Mouse (Mus musculus) frontal cortex, adult 2 months (tissue): ENCODE results near the gene D630039A03Rik. TPM values are rescaled to one million over a fixed set of nuclear protein-coding genes. Genes with fewer than 3 reads are reported as not detected.
A peak's percentile ranks its signal among the peaks of the same experiment; 100 is the strongest.

ENCODE experiments used
- DNase-seq, 2 experiments: peaks; one replicate each; pipeline ENCODE4 v3.0.0; 2022; ENCODE audit warnings: low spot score in 1 of 2; ENCODE audit errors: extremely low spot score in 1 of 2
- polyA plus RNA-seq: library from polyadenylated mRNA; depleted of rRNA; stranded (reverse); fragments of >200 nt; gene quantifications from 2 replicates; pipeline ENCODE4 v1.2.3, GENCODE M21; 2012; rRNA removed

Gene D630039A03Rik
- 0.32 and 0.38 TPM in 2 replicates for polyA plus RNA-seq

DNA sequence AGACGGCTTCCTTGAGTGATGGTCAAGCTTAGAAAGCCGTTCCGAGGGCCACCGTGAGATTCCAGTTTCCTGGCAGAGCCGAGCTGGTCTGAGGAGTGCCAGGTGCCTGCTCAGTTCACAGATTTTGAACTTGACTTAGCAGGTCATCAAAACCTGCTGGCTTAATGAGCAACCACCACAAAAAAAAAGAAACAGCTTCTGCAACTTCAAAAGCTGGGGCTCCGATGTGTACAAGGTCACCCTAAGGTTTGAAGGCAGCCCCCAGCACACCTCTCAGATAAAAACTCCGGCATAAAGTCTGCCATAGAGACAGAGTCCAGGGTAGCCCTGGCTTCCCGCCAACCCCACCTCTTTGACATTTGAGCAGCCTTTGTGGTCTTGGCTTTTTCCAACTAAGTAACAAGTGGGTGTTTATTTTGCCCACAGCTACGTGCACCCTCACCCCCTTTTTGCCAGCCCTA, at the start of gene D630039A03Rik:
Gene D630039A03Rik, minus strand, starts transcription at position 97 of the 461 bp plus-strand sequence.
- no peak for DNase-seq

DNA sequence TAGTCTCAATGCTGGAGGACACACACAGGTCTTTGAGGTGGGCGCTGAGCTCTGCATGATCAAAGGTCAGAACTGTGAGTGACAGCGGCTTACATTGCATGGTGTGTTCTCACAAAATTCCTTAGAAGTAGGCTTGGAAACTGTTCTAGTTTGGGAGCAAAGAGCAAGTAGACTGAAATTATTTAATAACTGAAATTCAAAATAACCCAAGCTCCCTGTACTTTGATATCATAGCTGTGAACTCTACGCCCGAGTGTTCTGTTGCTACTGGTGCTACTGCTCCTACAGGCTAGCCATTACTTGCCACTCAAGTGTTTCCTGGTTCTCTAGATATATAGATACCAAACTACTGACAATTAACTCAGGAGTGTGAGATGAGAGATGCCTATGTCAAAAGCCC, 49.4 kb upstream of the D630039A03Rik start:
- DNase-seq, result no peak

DNA sequence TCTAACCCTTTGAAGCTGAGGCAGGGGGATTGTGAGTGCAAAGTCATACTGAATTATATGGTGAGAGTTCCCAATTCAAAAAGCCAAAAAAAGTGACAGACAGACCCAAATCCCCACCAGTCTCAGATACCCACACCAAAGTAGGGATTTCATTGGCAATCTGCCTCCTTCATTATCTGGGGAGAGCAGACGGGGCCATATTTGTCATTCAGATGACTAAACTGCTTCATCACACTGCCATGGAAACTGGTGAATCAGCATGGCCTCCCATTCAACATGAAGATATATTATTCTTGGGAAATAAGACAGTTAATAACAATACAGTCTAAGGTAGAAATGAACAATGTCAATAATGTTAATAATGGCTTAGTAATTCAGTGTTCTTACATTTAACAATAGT, 48.0 kb upstream of the D630039A03Rik start:
- DNase-seq, result no peak

DNA sequence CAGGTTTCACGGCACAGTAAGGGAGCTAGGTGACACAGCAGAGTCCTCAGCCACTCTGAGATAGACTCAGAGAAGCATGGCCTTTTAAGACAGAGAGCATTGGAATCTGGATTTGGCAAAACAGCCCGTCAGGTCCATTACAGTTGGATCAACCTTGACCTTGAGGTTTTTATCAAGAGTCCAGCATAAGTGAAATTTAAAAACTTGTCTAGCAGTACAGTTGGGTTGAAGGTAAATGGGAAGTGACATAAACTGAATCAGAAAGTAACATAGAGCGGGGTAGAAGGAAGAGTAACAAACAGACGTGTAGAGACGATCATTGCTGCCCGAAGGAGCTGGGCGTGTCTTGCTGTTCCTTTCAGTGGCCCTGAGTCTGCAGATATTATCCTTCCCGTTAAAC, 43.0 kb upstream of the D630039A03Rik start:
- no peak for DNase-seq

DNA sequence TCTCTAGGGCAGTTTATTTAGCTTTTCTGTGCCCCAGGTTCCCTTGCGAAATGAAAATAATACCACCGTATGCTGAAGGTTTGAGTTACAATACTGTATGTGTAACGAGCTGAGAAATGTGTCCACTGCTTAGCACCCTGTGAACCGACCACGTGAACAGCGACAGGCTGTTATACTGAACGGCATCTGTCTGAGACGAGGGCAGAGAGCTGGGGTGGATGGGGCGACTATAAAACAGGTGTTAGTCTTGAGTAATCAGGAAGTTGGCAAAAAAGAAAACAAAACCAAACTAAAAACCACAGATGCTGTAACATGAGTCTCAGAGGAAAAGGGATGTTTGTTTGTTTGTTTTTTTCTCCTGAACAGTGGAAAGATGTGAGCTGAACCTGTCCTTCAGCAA, 42.0 kb upstream of the D630039A03Rik start:
- DNase-seq, result no peak

DNA sequence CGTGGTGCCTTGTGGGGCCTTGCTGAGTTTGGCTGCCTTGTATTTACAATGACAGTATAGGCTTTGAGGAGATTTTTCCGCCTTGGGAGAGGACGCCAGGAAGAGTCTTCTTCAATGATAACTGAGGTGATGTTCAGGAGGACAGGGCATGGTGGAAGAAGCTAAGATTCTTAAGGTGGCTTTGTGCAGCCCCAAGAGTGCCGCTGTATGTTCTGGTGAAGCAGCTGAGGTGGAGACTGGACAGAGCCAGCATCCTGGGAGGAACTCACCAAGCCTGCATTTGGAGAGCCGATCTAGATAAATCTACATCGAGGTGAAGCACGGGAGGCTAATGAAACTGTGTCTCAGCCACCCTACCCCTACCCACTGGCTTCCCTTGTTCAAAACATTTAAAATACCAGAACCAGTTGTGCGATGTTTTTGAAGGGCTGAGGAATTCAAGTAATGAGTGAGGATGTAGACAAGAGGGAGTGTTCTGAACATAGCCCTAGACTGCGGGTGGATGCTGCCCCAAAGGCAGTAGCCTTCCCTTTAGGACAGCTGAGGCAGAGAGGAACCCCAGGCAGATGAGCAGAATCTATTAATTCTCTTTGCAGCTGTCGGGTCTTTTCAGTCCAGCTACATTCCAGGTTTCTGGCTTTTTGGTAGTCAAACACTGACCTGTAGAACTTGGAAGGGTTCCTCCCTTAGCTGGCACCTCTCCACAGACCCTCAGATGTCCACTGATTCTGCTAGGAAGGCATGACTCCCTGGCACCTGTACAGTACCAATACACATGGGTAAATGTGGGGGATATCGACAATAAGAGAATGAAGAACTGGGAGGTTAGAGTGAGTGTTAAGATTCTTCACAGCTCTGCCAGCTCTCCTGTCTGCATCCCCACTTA, 41.3 kb upstream of the D630039A03Rik start:
- no peak for DNase-seq

DNA sequence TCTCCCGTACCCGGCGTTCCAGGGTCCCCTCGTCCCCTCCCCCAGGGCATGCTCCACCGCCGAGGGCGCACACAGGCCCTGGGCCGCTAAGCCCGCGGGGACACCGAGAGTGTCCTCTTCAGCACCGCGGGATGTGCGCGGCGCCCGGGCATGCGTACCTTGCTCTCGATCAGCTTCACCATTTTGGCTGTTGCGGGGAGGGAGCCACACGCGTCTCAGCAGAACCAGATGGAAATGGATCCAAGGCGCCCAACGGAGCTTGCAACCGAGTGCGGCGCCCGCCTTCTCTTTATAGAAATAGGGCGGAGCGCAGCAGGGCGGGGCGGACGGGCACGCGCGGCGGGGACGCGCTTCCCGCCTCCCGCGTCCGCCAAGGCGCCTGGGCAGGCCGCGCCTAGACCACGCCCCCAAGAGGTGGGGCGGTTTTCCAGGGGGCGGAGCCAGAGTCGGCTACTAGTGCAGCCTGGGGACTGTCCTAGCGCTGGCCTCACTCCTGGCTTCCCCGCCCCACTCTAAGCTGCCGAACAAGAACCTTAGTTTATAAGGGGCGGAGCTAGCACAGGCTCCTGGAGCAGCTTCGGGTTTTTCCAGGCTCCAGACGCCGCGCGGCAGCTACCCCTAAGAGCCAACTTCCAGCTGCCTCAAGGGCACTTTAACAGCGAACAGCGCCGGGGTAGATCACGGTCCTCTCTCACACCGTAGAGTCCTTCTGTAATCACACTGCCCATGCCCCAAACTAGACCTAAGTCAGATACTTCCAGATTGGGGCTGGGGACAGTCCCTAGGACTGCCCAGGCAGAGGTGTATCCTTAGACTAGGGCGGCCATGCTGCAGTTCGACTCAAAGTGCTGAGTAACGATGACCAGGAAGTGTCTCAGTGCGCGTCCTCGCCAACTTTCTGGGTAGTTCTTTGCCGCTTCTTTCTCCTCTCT, 40.2 kb upstream of the D630039A03Rik start, which contains the start of gene Txn1:
Gene Txn1, minus strand, starts transcription at position 383 of the 932 bp plus-strand sequence.
- peak; percentile 90 to 95 for DNase-seq

DNA sequence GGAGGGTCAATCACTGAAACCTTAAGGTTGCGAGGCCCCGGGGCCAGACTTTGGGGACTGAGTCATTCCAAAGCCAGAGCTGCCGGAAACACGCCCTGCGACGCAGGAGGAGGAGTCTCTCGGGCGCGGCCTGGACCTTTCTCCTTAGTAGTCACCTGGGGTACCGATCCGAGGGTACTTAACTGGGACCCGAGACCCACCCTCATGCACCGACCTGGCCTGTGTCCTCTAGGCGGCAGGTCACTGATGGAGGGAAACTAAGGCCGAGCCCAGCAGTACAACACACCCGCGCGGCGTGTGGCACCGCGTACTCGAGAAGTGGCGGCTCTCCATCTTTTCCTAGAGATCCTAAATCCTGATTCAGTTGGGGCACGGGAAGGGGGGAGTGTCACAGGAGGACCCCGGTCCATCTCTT, 39.5 kb upstream of the D630039A03Rik start:
- peak; percentile 31 to 67 for DNase-seq

DNA sequence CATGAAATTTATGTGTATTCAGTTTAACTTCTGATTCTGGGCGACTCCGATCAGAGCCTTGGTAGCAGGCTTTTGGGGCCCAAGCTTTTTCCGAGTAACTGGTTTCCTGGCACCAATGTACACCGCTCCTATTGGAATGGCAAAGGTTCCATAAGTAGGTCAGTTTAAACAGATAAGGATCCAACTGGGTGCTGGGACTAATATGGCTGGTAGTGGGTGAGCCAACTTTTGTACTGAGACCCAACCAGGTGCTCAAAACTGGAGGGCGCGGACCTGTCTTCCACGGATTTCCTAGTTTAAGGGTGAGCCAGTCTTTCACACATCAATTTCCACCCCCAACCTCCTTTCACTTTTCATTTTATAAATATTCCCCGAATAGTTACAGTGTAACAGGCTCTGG, 38.9 kb upstream of the D630039A03Rik start:
- peak; percentile 7 to 13 for DNase-seq

DNA sequence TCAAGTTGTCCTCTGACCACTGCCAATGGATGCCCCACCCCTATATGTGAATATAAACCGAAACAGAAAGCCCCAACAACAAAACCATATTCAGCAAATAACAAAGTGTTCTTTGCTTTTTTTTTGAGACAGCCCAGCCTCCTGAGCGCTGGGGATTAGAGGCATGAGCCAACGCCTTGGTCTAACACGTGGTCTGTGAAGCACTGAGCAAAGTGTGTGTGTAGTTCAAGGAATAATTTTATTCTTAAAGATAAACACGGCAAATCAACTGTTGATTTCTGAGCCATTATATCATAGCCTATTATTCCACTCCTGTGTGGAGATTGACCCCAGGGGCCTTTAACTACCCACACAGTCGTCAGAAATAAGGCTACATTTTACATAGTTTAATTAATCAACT, 38.5 kb upstream of the D630039A03Rik start:
- no peak for DNase-seq

DNA sequence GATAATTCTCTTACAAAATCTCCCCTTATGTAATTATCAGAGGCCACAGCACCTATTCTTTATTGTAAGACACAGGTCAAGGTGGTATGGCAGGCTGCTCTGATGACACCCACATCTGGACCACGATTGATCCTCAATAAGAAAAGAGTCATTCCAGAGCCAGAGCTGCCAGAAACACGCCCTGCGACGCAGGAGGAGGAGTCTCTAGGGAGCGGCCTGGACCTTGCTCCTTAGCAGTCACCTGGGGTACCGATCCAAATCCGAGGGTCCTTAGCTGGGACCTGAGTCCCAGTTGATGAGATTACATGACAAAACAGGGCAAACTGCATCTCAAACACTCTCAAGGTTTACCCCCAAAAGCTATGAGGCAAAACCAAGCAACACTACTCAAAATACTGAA, 37.7 kb upstream of the D630039A03Rik start:
- DNase-seq, result no peak

DNA sequence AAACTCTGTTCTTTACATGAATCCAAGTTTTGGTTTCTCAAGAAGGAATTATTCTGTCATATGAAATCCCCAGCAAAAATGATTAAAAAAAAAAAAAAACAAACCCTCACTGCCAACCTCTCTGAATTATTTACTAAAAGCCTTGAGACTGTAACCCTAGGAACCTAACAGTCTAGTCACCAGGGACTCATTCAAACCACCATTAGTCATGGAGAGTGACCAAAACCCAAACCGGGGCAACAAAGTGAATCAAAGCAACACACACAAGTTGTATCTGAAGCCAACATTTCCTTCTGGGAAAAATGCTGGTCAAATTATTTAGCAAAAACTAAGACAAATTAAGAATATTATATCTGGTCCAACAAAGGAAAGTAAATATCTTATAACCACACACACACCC, 36.8 kb upstream of the D630039A03Rik start:
- DNase-seq, result no peak

DNA sequence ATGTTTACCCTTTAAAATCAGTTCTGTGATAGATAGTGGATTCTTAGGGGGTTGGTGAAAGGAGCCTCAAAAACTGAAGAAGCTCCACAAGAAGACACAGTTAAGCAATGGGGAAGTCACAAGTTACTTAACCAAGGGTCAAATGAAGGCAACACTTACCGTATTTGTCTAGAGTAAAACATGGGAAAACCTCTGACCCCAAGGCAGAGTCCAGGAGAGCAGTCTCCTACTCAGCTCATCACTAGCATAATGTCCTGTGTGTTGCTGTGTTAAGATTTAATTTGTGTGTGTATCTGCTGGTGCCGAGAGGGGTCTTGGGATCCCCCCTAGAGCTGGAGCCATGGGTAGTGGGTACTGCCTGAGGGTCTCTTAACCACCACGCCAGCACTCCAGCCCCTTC, 36.3 kb upstream of the D630039A03Rik start:
- no peak for DNase-seq

DNA sequence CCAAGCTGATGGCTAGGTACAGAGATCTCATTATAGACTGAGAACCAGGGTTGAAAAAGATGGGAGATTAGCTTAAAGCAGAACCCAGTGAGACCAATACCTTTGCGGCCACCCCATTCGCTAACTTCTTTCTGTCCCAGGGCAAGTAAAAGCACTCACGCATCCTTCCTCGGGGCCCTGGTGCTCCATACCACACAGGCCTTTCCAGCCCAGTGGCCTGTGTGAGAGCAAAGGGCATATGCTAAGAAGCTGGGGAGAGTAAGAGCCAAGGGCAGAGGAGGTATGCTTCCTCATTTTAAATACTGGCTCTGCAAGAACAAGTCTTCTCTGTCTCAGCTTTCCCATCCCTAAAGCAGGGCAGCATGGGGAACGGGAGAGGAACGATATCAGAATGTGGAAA, 33.8 kb upstream of the D630039A03Rik start:
- no peak for DNase-seq

DNA sequence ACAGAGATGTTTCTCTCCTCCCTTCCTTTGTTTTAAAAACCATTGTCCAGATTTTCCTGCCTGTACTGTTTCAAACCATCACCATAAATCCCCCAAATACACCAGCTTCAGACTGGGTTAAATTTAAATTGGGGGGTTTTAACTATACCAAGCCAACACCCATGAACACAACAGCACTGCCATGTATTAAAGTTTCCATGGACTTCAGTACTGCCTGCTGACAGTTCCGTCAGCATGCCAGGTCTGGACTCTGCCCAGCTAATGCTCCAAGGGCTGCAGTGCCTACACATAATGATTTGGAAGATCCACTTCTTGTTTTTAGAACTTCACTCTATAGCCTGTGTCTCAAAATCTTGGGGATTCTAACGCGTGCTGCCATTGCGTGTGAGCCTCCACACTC, 31.4 kb upstream of the D630039A03Rik start:
- no peak for DNase-seq

DNA sequence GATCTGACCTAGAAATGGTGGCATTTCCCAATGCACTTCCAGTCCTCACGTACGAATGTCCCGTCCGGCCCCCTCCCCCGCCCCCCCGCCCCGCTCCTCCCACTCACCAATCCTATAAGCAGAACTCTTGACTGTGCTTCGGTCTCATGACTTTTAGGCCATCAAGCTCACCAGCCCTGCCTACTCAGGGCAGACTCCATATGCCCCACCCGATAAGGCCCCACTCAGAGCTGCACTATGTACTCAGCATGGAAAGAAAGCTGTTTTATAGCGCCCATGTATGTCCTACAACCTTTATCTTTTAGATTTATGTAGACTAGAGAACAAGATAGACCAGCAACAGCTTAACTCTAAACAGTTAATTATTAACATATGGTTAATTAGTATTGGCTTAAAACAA, 30.9 kb upstream of the D630039A03Rik start:
- no peak for DNase-seq

DNA sequence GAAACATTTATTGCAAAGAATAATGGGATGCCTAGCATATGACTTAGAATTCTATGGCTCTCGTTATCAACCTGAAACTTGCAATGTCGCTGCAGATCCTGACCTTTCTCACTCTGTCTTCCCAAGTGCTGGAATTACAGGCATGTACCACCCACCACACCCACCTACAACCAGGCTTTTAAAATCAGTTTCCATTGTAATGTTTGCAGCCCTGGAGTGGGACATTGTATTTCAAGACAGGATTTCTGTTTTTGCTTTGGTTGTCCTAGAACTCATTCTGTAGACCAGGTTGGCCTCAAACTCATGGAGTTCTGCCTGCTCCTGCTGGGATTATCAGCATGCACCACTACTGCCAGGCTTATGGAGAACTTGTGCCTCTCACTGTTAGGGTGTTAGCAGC, 26.8 kb upstream of the D630039A03Rik start:
- DNase-seq, result no peak

DNA sequence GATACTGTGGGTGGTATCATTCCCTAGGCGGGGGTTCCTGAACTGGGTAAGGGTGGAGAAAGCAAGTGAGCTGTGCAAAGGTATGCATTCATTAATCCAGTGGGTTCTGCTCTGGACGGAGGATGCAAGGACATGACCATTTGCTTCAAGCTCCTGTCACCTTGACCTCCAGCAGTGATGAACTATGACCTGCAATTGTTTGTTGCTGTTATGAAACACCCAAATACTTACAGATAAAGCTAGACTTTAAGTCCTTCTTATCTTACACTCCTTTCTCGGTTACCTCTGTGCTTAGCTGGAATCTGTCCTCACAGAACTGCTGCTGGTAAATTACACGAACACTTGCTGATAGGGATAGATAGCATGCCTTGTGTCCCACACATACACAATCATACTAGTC, 24.5 kb upstream of the D630039A03Rik start:
- DNase-seq, result no peak

DNA sequence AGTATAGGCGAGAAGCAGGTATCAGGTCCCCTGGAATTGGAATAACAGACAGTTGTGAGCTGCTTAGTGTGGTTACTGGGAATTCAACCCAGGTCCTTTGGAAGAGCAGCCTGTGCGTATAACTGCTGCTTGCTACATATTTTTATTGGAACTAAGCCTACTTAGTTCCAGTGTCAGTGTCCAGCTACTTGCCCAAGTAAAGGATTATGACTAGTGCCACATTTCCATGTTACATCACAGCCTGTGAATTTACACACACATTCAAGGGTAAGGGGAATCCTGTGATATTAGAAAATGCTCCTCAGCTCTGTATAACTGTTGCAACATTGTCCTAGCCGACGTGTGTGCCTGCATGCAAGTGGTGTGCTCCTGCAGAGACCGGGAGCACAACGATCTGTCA, 21.2 kb upstream of the D630039A03Rik start:
- no peak for DNase-seq

DNA sequence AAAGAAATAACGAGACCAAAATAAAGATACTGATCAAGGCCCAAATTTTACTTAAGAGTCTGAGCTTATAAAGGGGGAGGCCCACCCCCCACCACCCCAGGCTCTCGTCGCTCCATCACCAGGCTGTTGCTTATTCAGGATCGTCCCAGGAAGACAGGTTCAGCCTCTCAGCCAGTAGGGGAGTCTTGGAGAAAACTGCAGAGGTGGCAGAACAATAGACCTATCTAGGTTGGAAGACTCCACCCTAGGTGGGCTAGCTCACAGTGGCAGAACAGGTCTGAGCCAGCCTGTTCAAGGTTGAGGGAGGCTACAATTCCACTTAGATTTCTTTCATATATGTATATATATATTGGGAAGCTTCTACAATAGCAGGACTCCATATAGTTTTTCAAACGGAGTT, 18.1 kb upstream of the D630039A03Rik start:
- DNase-seq, result no peak

DNA sequence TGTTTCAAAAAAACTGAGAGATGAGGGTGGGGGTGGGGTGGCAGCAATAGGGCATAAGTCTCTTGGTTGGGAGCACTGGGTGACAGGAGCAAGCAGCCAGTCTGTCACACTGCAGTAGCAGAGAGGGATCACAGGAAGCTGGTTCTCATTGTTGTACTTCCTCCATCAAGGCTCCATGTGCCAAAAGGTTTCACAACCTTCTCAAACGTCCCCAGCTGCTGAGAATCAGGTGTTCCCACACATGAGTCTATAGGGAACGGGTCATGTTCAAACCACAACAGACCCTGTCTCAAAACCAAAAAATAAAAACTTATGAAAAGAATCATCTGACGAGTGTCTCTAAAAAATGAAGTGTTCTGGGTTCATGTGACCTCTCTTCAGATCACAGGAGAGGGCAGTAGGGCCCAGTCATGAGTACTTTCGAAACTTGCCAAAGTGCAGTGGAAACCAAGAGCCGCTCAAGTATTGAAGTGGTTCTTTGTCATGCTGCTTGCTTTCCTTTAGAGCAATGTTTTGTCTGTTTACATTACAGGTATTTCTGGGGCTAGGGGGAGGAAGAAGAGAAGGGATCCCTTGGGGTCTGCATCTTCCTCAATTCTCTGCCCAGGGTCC, 14.6 kb upstream of the D630039A03Rik start:
- DNase-seq, result no peak
